Mouse (Mus musculus): ENCODE data around the gene Txn2. TPM values are rescaled to one million over a fixed set of nuclear protein-coding genes. Genes with fewer than 3 reads are reported as not detected.
"Not testable (repeated sequence)": the region's sequence is repeated elsewhere in the genome, so short reads cannot be mapped to it uniquely, and the experiment has no call there.

Gene Txn2
- total RNA-seq, 2 experiments from 2014 or later = 207 to 218 TPM

GRCm38 (mm10) chr15:77883697-77884010, 45.2 kb downstream of the Txn2 start:
- intact Hi-C loops (cut with DNase I) = no loop called here
- DNase-seq = no peak

GRCm38 (mm10) chr15:77882797-77883696, 45.8 kb downstream of the Txn2 start:
- intact Hi-C loops (cut with DNase I) = no loop called here
- DNase-seq = no peak

- intact Hi-C loops (cut with DNase I) = no loop called here
- no peak for DNase-seq
Measured at GRCm38 (mm10) chr15:77882297-77882696, 46.5 kb downstream of the Txn2 start.

- no peak for DNase-seq
- intact Hi-C loops (cut with DNase I) = no loop called here
Measured at GRCm38 (mm10) chr15:77881698-77882097, 47.1 kb downstream of the Txn2 start.

GRCm38 (mm10) chr15:77880738-77881137, 48.1 kb downstream of the Txn2 start:
- no peak for DNase-seq
- intact Hi-C loops (cut with DNase I) = no loop called here

- intact Hi-C loops (cut with DNase I) = no loop called here
- DNase-seq = no peak
Measured at GRCm38 (mm10) chr15:77879756-77880155, 49.0 kb downstream of the Txn2 start.

- DNase-seq = no peak
- intact Hi-C loops (cut with DNase I) = no loop called here
Measured at GRCm38 (mm10) chr15:77877209-77877608, 51.6 kb downstream of the Txn2 start.

- intact Hi-C loops (cut with DNase I) = no loop called here
- no peak for DNase-seq
Measured at GRCm38 (mm10) chr15:77876716-77877115, 52.1 kb downstream of the Txn2 start.

GRCm38 (mm10) chr15:77875953-77876352, 52.9 kb downstream of the Txn2 start:
- intact Hi-C loops (cut with DNase I) = no loop called here
- no peak for DNase-seq

- intact Hi-C loops (cut with DNase I) = no loop called here
Measured at GRCm38 (mm10) chr15:77874807-77875206, 54.0 kb downstream of the Txn2 start.

GRCm38 (mm10) chr15:77874310-77874709, 54.5 kb downstream of the Txn2 start:
- intact Hi-C loops (cut with DNase I) = no loop called here

More at GRCm38 (mm10) chr15:77874807-77875206, 54.0 kb downstream of the Txn2 start:
- DNase-seq = no peak

GRCm38 (mm10) chr15:77873564-77873963, 55.2 kb downstream of the Txn2 start:
- DNase-seq = no peak
- intact Hi-C loops (cut with DNase I) = no loop called here

More at GRCm38 (mm10) chr15:77874310-77874709, 54.5 kb downstream of the Txn2 start:
- no peak for DNase-seq

- intact Hi-C loops (cut with DNase I) = no loop called here
Measured at GRCm38 (mm10) chr15:77872996-77873395, 55.8 kb downstream of the Txn2 start.

GRCm38 (mm10) chr15:77868340-77868739, 60.5 kb downstream of the Txn2 start:
- intact Hi-C loops (cut with DNase I) = no loop called here

More at GRCm38 (mm10) chr15:77872996-77873395, 55.8 kb downstream of the Txn2 start:
- no peak for DNase-seq

GRCm38 (mm10) chr15:77867231-77867968, 61.4 kb downstream of the Txn2 start:
- DNase-seq; intact Hi-C loops (cut with DNase I): not testable (repeated sequence)

More at GRCm38 (mm10) chr15:77868340-77868739, 60.5 kb downstream of the Txn2 start:
- no peak for DNase-seq

- intact Hi-C loops (cut with DNase I) = no loop called here
- no peak for DNase-seq
Measured at GRCm38 (mm10) chr15:77866583-77867220, 62.1 kb downstream of the Txn2 start.

Other genes starting within 250 kb of the Txn2 start
- gene Apol7e, start 230.1 kb downstream of the Txn2 start, total RNA-seq (2021) = under 1 TPM in 1 of 2 experiments, not detected in 1; 0.96 TPM
- not detected for gene Apol9b, start 200.0 kb downstream of the Txn2 start, total RNA-seq (2021)
- under 1 TPM in 1 of 2 experiments, not detected in 1; 0.47 TPM for gene Apol8, start 172.0 kb downstream of the Txn2 start, total RNA-seq (2021)
- gene Myh9, start 86.8 kb downstream of the Txn2 start, total RNA-seq (2021) = 10 to 100 TPM; 48.4 to 49.1 TPM
- gene Foxred2, start 27.7 kb upstream of the Txn2 start, total RNA-seq (2021) = under 1 TPM; 0.64 to 0.87 TPM
- 10 to 100 TPM; 52.9 to 53.9 TPM for gene Eif3d, start 41.8 kb upstream of the Txn2 start, total RNA-seq (2021)
- not detected for gene Cacng2, start 191.0 kb upstream of the Txn2 start, total RNA-seq (2021)
- 10 to 100 TPM; 18.0 to 27.2 TPM for gene Ift27, start 245.1 kb upstream of the Txn2 start, total RNA-seq (2021)

Data from gastrocnemius, postnatal 36 days (tissue).